Mouse (Mus musculus) layer of hippocampus, adult 18-20 months (tissue): ENCODE data around the gene Lrrc55. TPM values are rescaled to one million over a fixed set of nuclear protein-coding genes. Genes with fewer than 3 reads are reported as not detected.
"Not testable (repeated sequence)": the region's sequence is repeated elsewhere in the genome, so short reads cannot be mapped to it uniquely, and the experiment has no call there.

Experiments used
- DNase-seq, 2 experiments: peaks; one replicate each; pipeline ENCODE4 v3.0.0; 2022; ENCODE audit warnings: low spot score in 2 of 2
- long read RNA-seq: library from polyadenylated mRNA; stranded (forward); transcript quantifications from one replicate; pipeline ENCODE4 v2.0.0, GENCODE M21; 2021
- total RNA-seq, 2 experiments: library from RNA; stranded (reverse); gene quantifications; 2 replicates each; pipeline ENCODE4 v1.2.3; 2021

Gene Lrrc55
- total RNA-seq = 10 to 100 TPM; 10.2 to 12.3 TPM
- long read RNA-seq, partial matches to known transcripts = 0 of 3 reads
- long read RNA-seq, other reads (novel, unspliced or antisense) = 3 of 3 reads

GRCm38 (mm10) chr2:85196901-85197300 lies at the start of gene Lrrc55:
Lrrc55 (minus strand) TSS chr2:85197197.
- no peak for DNase-seq

GRCm38 (mm10) chr2:85246506-85247082 lies 49.6 kb upstream of the Lrrc55 start:
- DNase-seq = peak; percentile 53 to 90

- no peak for DNase-seq
Measured at GRCm38 (mm10) chr2:85245737-85246136, 48.7 kb upstream of the Lrrc55 start.

GRCm38 (mm10) chr2:85238068-85238667 lies 41.2 kb upstream of the Lrrc55 start:
- DNase-seq = no peak

- not testable (repeated sequence) for DNase-seq
Measured at GRCm38 (mm10) chr2:85237231-85237630, 40.2 kb upstream of the Lrrc55 start.

GRCm38 (mm10) chr2:85230771-85231511 lies 33.9 kb upstream of the Lrrc55 start:
- DNase-seq = no peak

GRCm38 (mm10) chr2:85229606-85230005 lies 32.6 kb upstream of the Lrrc55 start:
- no peak for DNase-seq

GRCm38 (mm10) chr2:85227816-85228335 lies 30.9 kb upstream of the Lrrc55 start:
- DNase-seq = no peak

- no peak for DNase-seq
Measured at GRCm38 (mm10) chr2:85224221-85225179, 27.5 kb upstream of the Lrrc55 start.

GRCm38 (mm10) chr2:85216606-85217005 lies 19.6 kb upstream of the Lrrc55 start:
- no peak for DNase-seq

- DNase-seq = peak; percentile 81 to 87
Measured at GRCm38 (mm10) chr2:85213746-85214145, 16.7 kb upstream of the Lrrc55 start.

- DNase-seq = no peak
Measured at GRCm38 (mm10) chr2:85209301-85209700, 12.3 kb upstream of the Lrrc55 start.

- DNase-seq = no peak
Measured at GRCm38 (mm10) chr2:85205170-85205569, 8.2 kb upstream of the Lrrc55 start.

- DNase-seq = peak; percentile 48 to 71
Measured at GRCm38 (mm10) chr2:85198011-85198965, 1.3 kb upstream of the Lrrc55 start.

- no peak for DNase-seq
Measured at GRCm38 (mm10) chr2:85194566-85194965, 2.4 kb downstream of the Lrrc55 start.

GRCm38 (mm10) chr2:85187582-85188151 lies 9.3 kb downstream of the Lrrc55 start:
- no peak for DNase-seq

- no peak for DNase-seq
Measured at GRCm38 (mm10) chr2:85178139-85178800, 18.7 kb downstream of the Lrrc55 start.

GRCm38 (mm10) chr2:85173545-85173944 lies 23.5 kb downstream of the Lrrc55 start:
- no peak for DNase-seq

- no peak for DNase-seq
Measured at GRCm38 (mm10) chr2:85172763-85173103, 24.3 kb downstream of the Lrrc55 start.
